Mouse (Mus musculus) 3134 (cell line): ENCODE results near the gene Kdm4a.

ENCODE experiments used
- DNase-seq: peaks from one replicate; pipeline ENCODE4 v3.0.0-alpha.2; 2011; ENCODE audit warnings: low spot score; ENCODE audit not compliant: insufficient read length; ENCODE audit errors: extremely low read depth

Gene Kdm4a

GRCm38 (mm10) chr4:118157666-118158065, 22.2 kb downstream of the Kdm4a start:
- no peak for DNase-seq

- DNase-seq = no peak
Measured at GRCm38 (mm10) chr4:118156559-118156958, 23.3 kb downstream of the Kdm4a start.

- no peak for DNase-seq
Measured at GRCm38 (mm10) chr4:118154889-118155288, 25.0 kb downstream of the Kdm4a start.

GRCm38 (mm10) chr4:118152020-118152785, 27.6 kb downstream of the Kdm4a start:
- no peak for DNase-seq

GRCm38 (mm10) chr4:118150804-118151203, 29.0 kb downstream of the Kdm4a start:
- no peak for DNase-seq

- DNase-seq = no peak
Measured at GRCm38 (mm10) chr4:118149956-118150680, 29.7 kb downstream of the Kdm4a start.

GRCm38 (mm10) chr4:118149055-118149576, 30.7 kb downstream of the Kdm4a start:
- DNase-seq = no peak

GRCm38 (mm10) chr4:118148317-118148687, 31.5 kb downstream of the Kdm4a start:
- DNase-seq = no peak

- DNase-seq = no peak
Measured at GRCm38 (mm10) chr4:118147547-118148316, 32.1 kb downstream of the Kdm4a start.

GRCm38 (mm10) chr4:118147090-118147489, 32.8 kb downstream of the Kdm4a start:
- no peak for DNase-seq

GRCm38 (mm10) chr4:118144324-118144723, 35.5 kb downstream of the Kdm4a start:
- no peak for DNase-seq

GRCm38 (mm10) chr4:118143679-118144078, 36.2 kb downstream of the Kdm4a start:
- DNase-seq = no peak

GRCm38 (mm10) chr4:118141511-118141910, 38.3 kb downstream of the Kdm4a start:
- no peak for DNase-seq

- peak; percentile 72 for DNase-seq
Measured at GRCm38 (mm10) chr4:118138891-118139290, 41.0 kb downstream of the Kdm4a start.

GRCm38 (mm10) chr4:118137857-118138256, 42.0 kb downstream of the Kdm4a start:
- DNase-seq = no peak

GRCm38 (mm10) chr4:118137311-118137710, 42.5 kb downstream of the Kdm4a start:
- DNase-seq = no peak

- DNase-seq = no peak
Measured at GRCm38 (mm10) chr4:118135414-118135813, 44.4 kb downstream of the Kdm4a start.

- peak; percentile 94 for DNase-seq
Measured at GRCm38 (mm10) chr4:118134485-118135365, 45.1 kb downstream of the Kdm4a start, which contains the start of gene St3gal3. St3gal3 (minus strand) TSS chr4:118134914.

GRCm38 (mm10) chr4:118131329-118131728, 48.5 kb downstream of the Kdm4a start:
- DNase-seq = no peak
